Mouse (Mus musculus): Measurements from ENCODE around the gene Rasal1. TPM values are rescaled to one million over a fixed set of nuclear protein-coding genes. Genes with fewer than 3 reads are reported as not detected.

Gene Rasal1
- total and polyA plus RNA-seq, 3 experiments = 0.33 TPM; not detected in 2

DNA sequence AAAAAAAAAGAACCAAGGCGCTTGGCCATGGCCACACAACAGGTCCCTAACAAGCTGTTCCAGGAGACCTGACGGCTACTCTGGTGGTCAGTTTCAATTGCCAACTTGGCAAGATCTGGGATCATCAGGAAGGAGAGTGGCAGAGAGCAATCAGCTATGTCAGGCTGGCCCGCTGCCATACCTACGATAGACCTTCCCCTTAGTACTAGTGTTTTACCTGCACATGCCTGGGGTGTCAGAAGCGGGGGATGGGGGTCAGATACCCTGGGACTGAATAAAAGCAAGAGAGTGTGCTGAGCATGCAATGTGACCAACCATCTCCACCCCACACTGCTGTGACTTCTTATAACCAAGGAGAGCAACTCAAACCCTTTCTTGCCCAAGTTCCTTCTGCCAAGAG is 37.7 kb upstream of the Rasal1 start:
- Histone ChIP-seq H3K27ac (no peak overlapping the region), H3K9ac (ENCODE audit: low read depth, low read length) (no peak overlapping the region), H3K36me3 (ENCODE audit: control insufficient read depth, insufficient read depth, low read length) (no peaks in the 10 kb centered on the region), H3K27me3 (ENCODE audit: control insufficient read depth, insufficient read depth, low read length) (no peaks in the 10 kb centered on the region), H3K79me2 (replicated peaks; ENCODE audit: control insufficient read depth, insufficient read depth, low read length) (no peaks in the 10 kb centered on the region; the same call in 1 of the 2 replicates), H3K4me1 (ENCODE audit: control insufficient read depth, insufficient read depth, low read length) (peaks cover 6% of the 10 kb centered on the region), H3K4me3 (no peak overlapping the region)
- intact Hi-C loops (cut with DNase I) = no loop called here
- no peak for DNase-seq
- no peak for TF ChIP-seq EP300 (IDR thresholded peaks at IDR 0.05; ENCODE audit: insufficient read depth, low read depth, low read length)
- TF ChIP-seq CTCF (IDR thresholded peaks at IDR 0.05) = no peak
- no peak for TF ChIP-seq POLR2A (IDR thresholded peaks at IDR 0.05; ENCODE audit: insufficient read depth, low read depth, low read length)
- 93% methylated on average over 5 of the region's 5 CpGs for WGBS

DNA sequence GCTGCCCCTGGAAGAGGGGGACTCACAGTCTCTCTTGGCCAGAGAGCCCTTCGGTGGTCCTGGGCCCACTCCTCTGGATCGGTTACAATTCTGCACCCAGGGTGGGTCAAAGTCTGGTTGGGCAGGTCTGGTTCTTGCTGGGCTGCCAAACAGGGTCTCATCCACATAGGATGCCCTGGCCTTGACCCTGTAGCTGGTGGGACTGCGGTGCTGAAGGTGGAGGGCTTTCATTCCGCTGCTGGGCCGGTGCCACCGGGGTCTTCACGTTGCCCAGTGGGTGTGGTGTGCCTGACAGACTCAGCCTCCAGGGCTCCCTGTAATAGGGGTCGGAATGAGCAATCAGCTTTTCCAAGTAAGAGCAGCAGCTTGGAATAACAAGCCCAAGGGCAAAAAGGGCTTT is 37.2 kb upstream of the Rasal1 start:
- 57% methylated on average over 8 of the region's 8 CpGs for WGBS
- intact Hi-C loops (cut with DNase I) = no loop called here
- Histone ChIP-seq H3K36me3 (ENCODE audit: control insufficient read depth, insufficient read depth, low read length) (no peaks in the 10 kb centered on the region), H3K4me3 (peak overlapping the region; percentile 74), H3K27ac (no peak overlapping the region; the same call in 1 of the 2 replicates), H3K27me3 (ENCODE audit: control insufficient read depth, insufficient read depth, low read length) (no peaks in the 10 kb centered on the region), H3K9ac (ENCODE audit: low read depth, low read length) (peak overlapping the region; percentile 25; the same call in 1 of the 2 replicates), H3K4me1 (ENCODE audit: control insufficient read depth, insufficient read depth, low read length) (peaks cover 6% of the 10 kb centered on the region), H3K79me2 (replicated peaks; ENCODE audit: control insufficient read depth, insufficient read depth, low read length) (no peaks in the 10 kb centered on the region; the same call in 1 of the 2 replicates)
- no peak for DNase-seq
- TF ChIP-seq CTCF (IDR thresholded peaks at IDR 0.05) (no peak), POLR2A (IDR thresholded peaks at IDR 0.05; ENCODE audit: insufficient read depth, low read depth, low read length) (no peak), EP300 (IDR thresholded peaks at IDR 0.05; ENCODE audit: insufficient read depth, low read depth, low read length) (no peak)

DNA sequence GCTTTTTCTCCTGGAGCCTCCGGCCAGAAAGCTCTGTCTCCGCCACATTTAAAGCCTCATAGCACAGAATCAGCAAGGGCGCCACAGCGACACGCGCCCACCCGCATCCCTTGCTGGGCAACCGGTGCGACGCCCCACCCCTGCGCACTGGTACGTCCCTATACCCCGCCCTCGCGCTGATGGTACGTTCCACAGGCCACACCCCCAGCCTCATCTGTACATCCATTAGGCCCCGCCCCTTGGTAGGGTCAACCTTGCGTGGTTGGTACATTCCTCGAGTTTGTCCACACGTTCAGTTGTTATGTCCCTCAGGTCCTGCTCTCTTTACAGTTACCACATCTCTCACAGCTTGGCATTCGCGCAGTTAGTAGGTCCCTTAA is 36.2 kb upstream of the Rasal1 start, which contains the start of the genes Rita1 and Ddx54:
Rita1 (minus strand) TSS at position 148 of the 380 bp plus-strand sequence.
Ddx54 (plus strand) TSS at position 298 of the 380 bp plus-strand sequence.
- peak within 1 kb of the TSS; percentile 78 for H3K9ac ChIP-seq (ENCODE audit: low read depth, low read length)
- H3K27ac ChIP-seq = peak within 1 kb of the TSS; percentile 99
- TF ChIP-seq CTCF (IDR thresholded peaks at IDR 0.05) (no peak), POLR2A (IDR thresholded peaks at IDR 0.05; ENCODE audit: insufficient read depth, low read depth, low read length) (peak; percentile 62; the same call in 1 of the 2 replicates), EP300 (IDR thresholded peaks at IDR 0.05; ENCODE audit: insufficient read depth, low read depth, low read length) (peak; percentile 93)
- H3K4me3 ChIP-seq = peak within 1 kb of the TSS; percentile 80
- 1% methylated on average over 22 of the region's 22 CpGs for WGBS
- H3K27me3 ChIP-seq (ENCODE audit: control insufficient read depth, insufficient read depth, low read length) = no peaks in the 10 kb centered on the region
- intact Hi-C loops (cut with DNase I) = no loop called here
- H3K79me2 ChIP-seq (replicated peaks; ENCODE audit: control insufficient read depth, insufficient read depth, low read length) = no peaks in the 10 kb centered on the region; the same call in 1 of the 2 replicates
- no peaks in the 10 kb centered on the region for H3K36me3 ChIP-seq (ENCODE audit: control insufficient read depth, insufficient read depth, low read length)
- DNase-seq = peak; percentile 97 to 98
- peaks cover 6% of the 10 kb centered on the region for H3K4me1 ChIP-seq (ENCODE audit: control insufficient read depth, insufficient read depth, low read length)

DNA sequence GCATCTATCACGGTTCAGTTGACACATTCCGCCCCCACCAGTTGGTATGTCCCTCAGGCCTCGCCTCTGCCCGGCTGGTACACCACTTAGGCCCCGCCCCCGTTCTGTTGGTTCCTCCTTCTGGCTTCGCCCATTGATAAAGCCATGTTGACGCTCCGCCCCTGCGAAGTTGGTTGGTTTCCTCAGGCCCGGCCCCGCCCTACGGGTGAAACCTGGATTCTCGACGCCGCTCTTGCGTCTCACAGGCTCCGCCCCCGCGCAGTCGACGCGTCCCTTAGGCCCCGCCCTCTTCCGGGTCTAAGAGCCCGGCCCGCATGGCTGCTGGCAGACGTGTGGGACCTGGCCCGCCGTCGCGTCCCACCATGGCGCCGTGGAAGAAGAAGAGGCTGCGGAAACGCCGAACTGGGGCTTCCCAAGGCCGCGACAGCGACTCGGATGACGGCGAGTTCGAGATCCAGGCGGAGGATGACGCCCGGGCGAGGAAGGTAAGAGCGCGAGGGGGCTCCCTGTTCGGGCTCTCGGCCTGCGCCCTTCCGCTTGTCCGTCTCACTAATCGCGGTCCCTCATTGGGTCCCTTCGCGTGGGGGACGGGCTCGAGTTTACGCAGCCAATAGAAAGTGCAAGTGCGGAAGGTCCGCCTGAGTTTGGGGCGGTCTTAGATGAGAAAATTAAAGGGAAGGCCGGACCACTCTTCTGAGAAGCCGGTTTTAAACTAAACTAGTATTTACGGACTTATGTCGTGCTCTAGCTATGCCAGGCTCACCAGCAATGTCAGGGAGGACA is 35.6 kb upstream of the Rasal1 start:
- no peaks in the 10 kb centered on the region; the same call in 1 of the 2 replicates for H3K79me2 ChIP-seq (replicated peaks; ENCODE audit: control insufficient read depth, insufficient read depth, low read length)
- peak overlapping the region; percentile 80 for H3K4me3 ChIP-seq
- WGBS = under 1% methylated on average over 69 of the region's 69 CpGs
- no peaks in the 10 kb centered on the region for H3K27me3 ChIP-seq (ENCODE audit: control insufficient read depth, insufficient read depth, low read length)
- DNase-seq = peak; percentile 99 to 100
- no peaks in the 10 kb centered on the region for H3K36me3 ChIP-seq (ENCODE audit: control insufficient read depth, insufficient read depth, low read length)
- peak overlapping the region; percentile 78 for H3K9ac ChIP-seq (ENCODE audit: low read depth, low read length)
- H3K27ac ChIP-seq = peak overlapping the region; percentile 99
- TF ChIP-seq EP300 (IDR thresholded peaks at IDR 0.05; ENCODE audit: insufficient read depth, low read depth, low read length) (no peak), POLR2A (IDR thresholded peaks at IDR 0.05; ENCODE audit: insufficient read depth, low read depth, low read length) (peak; percentile 83)
- H3K4me1 ChIP-seq (ENCODE audit: control insufficient read depth, insufficient read depth, low read length) = peaks cover 6% of the 10 kb centered on the region
- intact Hi-C loops (cut with DNase I) = no loop called here

DNA sequence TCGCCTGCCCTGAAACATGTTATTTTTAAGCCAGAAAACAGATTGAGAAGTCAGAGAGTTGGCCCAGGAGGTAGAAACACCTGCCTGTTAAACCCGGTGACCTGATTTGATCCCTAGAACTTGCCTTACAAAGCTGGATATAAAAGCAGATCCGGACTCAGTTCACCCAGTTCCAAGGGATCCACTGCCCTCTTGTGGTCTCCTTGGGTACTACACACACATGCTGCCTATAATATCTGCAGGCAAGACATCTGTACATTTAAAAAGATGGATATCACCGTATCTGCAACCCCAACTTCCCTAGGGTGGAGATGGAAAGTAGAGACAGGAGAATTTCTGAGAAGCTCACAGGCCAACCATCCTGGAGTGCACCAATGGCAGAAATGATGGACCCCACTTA is 32.7 kb upstream of the Rasal1 start:
- no peak for DNase-seq
- Histone ChIP-seq H3K27ac (no peak overlapping the region), H3K36me3 (ENCODE audit: control insufficient read depth, insufficient read depth, low read length) (no peaks in the 10 kb centered on the region), H3K79me2 (replicated peaks; ENCODE audit: control insufficient read depth, insufficient read depth, low read length) (no peaks in the 10 kb centered on the region; the same call in 1 of the 2 replicates), H3K9ac (ENCODE audit: low read depth, low read length) (no peak overlapping the region), H3K4me1 (ENCODE audit: control insufficient read depth, insufficient read depth, low read length) (peaks cover 6% of the 10 kb centered on the region), H3K4me3 (no peak overlapping the region), H3K27me3 (ENCODE audit: control insufficient read depth, insufficient read depth, low read length) (no peaks in the 10 kb centered on the region)
- 96% methylated on average over 4 of the region's 4 CpGs for WGBS
- intact Hi-C loops (cut with DNase I) = no loop called here
- TF ChIP-seq EP300 (IDR thresholded peaks at IDR 0.05; ENCODE audit: insufficient read depth, low read depth, low read length) (no peak), CTCF (IDR thresholded peaks at IDR 0.05) (peak; percentile 66)

DNA sequence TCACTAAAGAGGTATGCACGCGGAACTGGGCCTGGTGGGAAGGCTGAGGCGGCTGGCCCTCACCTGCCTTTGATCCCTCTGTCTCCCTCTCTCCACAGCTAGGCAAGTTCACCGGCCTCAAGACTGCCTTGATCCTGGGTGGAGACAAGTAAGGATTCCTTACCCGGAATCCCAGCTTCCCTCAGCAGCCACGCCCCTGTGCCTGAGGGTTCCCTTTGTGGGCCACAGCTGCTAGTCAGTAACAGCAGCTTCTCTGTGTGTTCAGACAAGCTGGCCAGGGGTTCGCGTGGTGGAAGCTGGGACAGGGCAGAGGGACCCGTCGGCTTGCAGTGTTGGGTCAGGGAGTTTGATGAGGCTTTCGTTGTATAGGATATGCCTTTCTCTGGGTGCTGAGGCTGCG is 29.8 kb upstream of the Rasal1 start:
- Histone ChIP-seq H3K36me3 (ENCODE audit: control insufficient read depth, insufficient read depth, low read length) (no peaks in the 10 kb centered on the region), H3K27ac (no peak overlapping the region), H3K9ac (ENCODE audit: low read depth, low read length) (no peak overlapping the region), H3K4me1 (ENCODE audit: control insufficient read depth, insufficient read depth, low read length) (peaks cover 1% of the 10 kb centered on the region), H3K79me2 (replicated peaks; ENCODE audit: control insufficient read depth, insufficient read depth, low read length) (no peaks in the 10 kb centered on the region; the same call in 1 of the 2 replicates), H3K27me3 (ENCODE audit: control insufficient read depth, insufficient read depth, low read length) (no peaks in the 10 kb centered on the region), H3K4me3 (no peak overlapping the region)
- no peak for DNase-seq
- intact Hi-C loops (cut with DNase I) = loop anchor here (2.0 kb wide), 1 partner anchor 96 kb away; no protein-coding TSS in a partner anchor
- 81% methylated on average over 12 of the region's 12 CpGs for WGBS
- TF ChIP-seq EP300 (IDR thresholded peaks at IDR 0.05; ENCODE audit: insufficient read depth, low read depth, low read length) (no peak), CTCF (IDR thresholded peaks at IDR 0.05) (no peak), POLR2A (IDR thresholded peaks at IDR 0.05; ENCODE audit: insufficient read depth, low read depth, low read length) (no peak)

Measured in heart, adult 2 months (tissue).